Mouse (Mus musculus) kidney, adult 2 months (tissue): Measurements from ENCODE around the gene Rdm1.

Experiments
- CTCF ChIP-seq: fragments of 200-500 bp; conservative IDR thresholded peaks from 2 replicates; pipeline ENCODE4 v1.5.1; 2011; ENCODE audit warnings: low read depth, mild to moderate bottlenecking, control low read depth, low read length, moderate library complexity, mixed read lengths; ENCODE audit not compliant: insufficient read depth, insufficient read length
- POLR2A ChIP-seq: fragments of 200-500 bp; IDR thresholded peaks from one replicate; pipeline ENCODE4 v1.6.1; 2011; ENCODE audit warnings: low read depth, low read length, control low read depth

- no peak for TF ChIP-seq POLR2A
- TF ChIP-seq CTCF, result no peak
These were observed 34.8 kb downstream of the Rdm1 start for GRCm38 (mm10) chr11:101661786-101662185.
